Mouse (Mus musculus) embryonic stem cell, embryonic (primary cell): ENCODE results near the gene Ufsp2.

Experiments used
- CTCF ChIA-PET, 4 experiments: fragments of 300-600 bp in 2 of 4; fragments of 350-600 bp in 2 of 4; sonication (Branson Sonifier 250); formaldehyde crosslinking; loops; one replicate each; lab custom pipeline; 2022; ENCODE audit warnings: inconsistent platforms in 2 of 4; lab: Charles Lee
- POLR2A ChIA-PET, 4 experiments: fragments of 300-600 bp in 2 of 4; fragments of 350-600 bp in 2 of 4; sonication (Branson Sonifier 250); formaldehyde crosslinking; loops; one replicate each; lab custom pipeline; 2022; ENCODE audit warnings: antibody characterized with exemption in 4 of 4, inconsistent platforms in 1 of 4; lab: Charles Lee

Ufsp2 gene

DNA sequence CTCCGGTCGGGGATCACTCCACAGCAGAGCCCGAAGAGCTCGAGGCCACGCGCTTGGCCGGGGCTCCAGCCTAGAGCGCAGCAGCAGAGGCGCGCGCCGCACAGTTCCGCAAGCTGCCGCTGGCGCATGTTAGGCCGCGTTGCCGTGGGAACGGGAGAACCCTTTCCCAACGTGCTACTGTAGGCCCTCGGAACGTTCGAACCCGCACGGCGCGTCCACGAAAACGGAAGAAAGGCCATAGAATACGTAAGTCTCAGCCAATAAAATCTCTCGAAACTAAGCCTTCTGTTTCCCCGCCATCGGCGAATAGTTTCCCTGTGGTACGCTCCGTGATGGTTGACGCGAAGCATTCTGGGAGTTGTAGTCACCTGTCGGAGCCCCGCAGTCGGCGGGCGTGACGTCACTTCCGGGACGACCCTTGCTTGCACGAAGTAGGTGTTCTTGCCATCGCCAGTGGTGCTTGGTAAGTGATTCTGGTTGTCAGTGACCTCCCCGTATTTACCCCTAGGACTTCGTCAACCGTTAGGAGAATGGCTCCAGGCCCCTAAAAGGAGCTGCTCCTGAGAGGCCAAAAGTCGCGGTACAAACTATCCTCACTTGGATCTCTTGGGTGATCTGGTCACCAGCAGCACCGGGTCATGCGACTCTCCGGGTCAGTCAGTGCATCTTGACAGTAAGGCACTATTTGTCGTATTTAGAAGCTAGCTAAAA, at the start of gene Ufsp2, which contains the start of gene 1700029J07Rik:
Ufsp2 (plus strand) TSS at position 403 of the 711 bp plus-strand sequence.
1700029J07Rik (minus strand) TSS at position 127 of the 711 bp plus-strand sequence.
- POLR2A ChIA-PET, result interaction anchor here in 3 of 4 experiments (0.7 to 3.3 kb wide), 14 partner anchors 21 to 236 kb away, joined by 3 to 27 read pairs (median 4); partner anchors contain the start of genes Lrp2bp (in 2 of the 3) and Slc25a4 (in 2 of the 3)

DNA sequence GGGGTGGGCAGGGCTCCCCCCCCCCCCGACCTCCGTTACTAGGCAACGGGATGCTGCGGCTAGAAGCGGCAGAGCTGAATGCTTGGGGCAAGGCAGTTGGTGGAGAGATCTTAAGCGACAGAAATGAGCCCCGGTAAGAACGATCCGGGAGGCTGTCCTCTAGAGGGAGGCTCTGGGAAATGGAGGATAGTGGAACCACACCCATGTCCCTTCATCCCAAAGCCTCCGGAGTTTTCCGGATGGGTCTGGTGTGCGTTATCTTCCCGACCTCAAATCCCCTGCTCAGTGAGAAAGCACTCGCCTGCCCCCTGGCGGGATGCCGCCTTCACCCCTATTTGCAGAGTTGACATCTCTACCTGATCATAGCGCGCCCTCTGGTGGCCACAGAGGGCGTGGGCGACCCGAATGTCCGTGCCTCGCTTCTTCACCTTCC, 40.7 kb upstream of the Ufsp2 start, which contains the start of gene Ccdc110:
Ccdc110 (plus strand) TSS at position 38 of the 433 bp plus-strand sequence.
- ChIA-PET POLR2A (interaction anchor here in 3 of 4 experiments (0.6 to 1.1 kb wide), 3 partner anchors 276 to 581 kb away, joined by 4 to 6 read pairs (median 5); partner anchors contain the start of gene Slc25a4 (in 1 of the 3)), CTCF (interaction anchor here (0.6 to 3.3 kb wide), 45 partner anchors 12 to 1344 kb away, joined by 3 to 22 read pairs (median 4); partner anchors contain the start of gene Fam149a (in 1 of the 4))

More for the DNA sequence above, at the start of gene Ufsp2, which contains the start of gene 1700029J07Rik:
- CTCF ChIA-PET, result interaction anchor here in 2 of 4 experiments (0.6 to 0.7 kb wide), 3 partner anchors 134 to 244 kb away, joined by 3 to 6 read pairs (median 5); no protein-coding TSS in a partner anchor

DNA sequence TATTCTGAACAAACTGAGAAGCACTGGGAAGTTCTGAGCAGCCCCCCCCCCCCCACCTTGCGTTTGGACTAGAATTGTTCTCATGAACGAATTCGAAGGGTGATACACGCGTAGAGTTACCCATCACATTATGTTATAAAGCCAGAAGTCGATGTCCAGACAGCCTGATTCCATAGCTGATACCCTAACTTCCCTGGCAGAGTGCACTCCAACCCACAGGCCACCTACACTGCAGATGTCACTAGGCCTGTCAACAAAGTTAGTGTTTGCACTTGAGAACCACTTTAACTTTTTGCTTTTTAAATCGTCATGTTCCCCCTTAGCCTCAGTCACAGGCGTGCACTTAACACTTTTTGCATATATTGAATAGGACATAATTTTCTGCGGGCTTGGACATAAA, 38.3 kb upstream of the Ufsp2 start:
- POLR2A ChIA-PET, result no interaction called here
- CTCF ChIA-PET, result interaction anchor here in 1 of 4 experiments (3.3 kb wide), 1 partner anchor 141 kb away, joined by 22 read pairs; no protein-coding TSS in a partner anchor

DNA sequence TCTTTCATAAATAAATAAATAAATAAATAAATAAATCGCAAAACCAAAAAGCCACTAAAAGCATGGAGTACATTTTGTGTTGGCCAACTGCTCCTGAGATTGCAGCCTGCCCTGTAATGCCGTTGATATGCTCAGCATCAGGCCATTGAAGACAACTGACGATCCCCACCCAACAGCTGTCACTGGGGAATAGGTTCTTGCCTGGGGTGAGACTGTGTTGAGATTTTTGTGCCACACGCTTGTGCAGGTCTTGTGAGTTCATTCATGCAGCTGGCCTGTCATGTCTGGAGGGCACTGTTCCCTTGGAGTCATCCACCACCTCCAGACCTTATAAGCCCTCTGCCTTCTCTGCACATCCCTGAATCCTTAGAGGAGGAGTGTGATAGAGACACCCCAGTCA, 29.0 kb upstream of the Ufsp2 start:
- CTCF ChIA-PET, result no interaction called here
- POLR2A ChIA-PET, result no interaction called here

DNA sequence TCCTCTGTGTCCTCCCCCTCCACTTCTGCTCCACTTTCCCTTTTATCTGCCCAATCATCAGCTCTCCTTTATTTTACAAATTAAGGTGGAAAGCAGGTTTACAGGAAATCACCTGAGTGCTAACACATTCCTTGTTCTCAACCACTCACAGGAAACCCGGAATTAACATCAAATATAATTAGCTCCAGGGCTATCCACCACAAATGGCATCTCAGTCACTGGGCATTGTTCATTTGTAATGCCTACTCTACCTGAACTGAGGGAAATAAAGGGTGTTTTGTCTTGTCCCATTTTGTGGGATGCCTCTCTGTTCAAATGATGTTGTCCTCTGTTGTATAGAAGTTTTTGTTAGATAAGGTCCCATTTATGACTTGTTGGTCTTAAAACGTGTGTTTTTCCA, 24.7 kb upstream of the Ufsp2 start:
- ChIA-PET CTCF (interaction anchor here in 2 of 4 experiments (0.6 to 0.9 kb wide), 3 partner anchors 16 to 1157 kb away, joined by 3 to 4 read pairs (median 3); partner anchors contain the start of gene Ccdc110 (in 1 of the 2)), POLR2A (interaction anchor here in 1 of 4 experiments (1.2 kb wide), 1 partner anchor 49 kb away, joined by 8 read pairs; the partner anchor contains the start of gene Lrp2bp)

DNA sequence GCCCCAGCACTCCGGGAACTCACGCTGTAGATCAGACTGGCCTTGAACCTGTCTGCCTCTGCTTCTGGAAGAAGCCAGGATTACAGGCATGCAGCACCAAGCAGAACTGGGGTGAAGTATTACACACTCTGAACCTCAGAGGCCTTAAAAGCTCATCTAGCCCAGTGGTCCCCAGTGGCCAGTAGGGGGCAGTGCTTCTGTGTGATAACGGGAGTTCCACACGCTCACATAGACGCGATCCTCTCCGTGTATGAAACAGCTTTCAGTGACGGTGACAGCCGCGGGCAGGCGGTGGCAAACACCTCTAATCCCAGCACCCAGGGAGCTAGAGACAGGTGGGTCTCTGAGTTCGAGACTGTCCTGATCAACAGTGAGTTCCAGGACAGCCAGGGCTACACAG, 4.4 kb upstream of the Ufsp2 start:
- POLR2A ChIA-PET, result interaction anchor here in 1 of 4 experiments (1.1 to 1.4 kb wide), 2 partner anchors 29 to 240 kb away, joined by 3 to 6 read pairs; partner anchors contain the start of genes Lrp2bp and Slc25a4

DNA sequence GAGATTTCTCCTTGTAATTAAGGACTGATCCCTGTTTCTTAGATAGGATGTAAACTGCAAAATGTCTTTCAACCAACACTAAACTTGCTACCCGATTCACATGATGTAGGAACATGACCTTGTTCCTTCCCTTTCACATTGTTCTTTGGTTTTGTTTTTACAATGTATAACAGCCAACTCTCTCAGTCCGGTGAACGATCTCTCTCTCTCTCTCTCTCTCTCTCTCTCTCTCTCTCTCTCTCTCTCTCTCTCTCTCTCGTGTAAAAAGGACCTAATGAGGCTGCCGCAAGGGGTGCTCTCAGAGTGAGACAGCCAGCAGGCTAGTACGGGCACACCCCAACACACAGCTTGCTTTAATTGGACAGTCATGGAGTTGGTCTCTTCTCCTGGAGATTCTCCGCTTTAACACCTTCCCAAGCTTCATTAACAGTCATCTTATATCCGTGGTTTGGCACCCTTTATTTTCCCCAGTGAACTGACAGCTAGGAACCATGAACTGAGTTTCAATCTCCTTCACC, 1.3 kb upstream of the Ufsp2 start:
- CTCF ChIA-PET, result no interaction called here

More for the DNA sequence above, 4.4 kb upstream of the Ufsp2 start:
- CTCF ChIA-PET, result interaction anchor here in 3 of 4 experiments (0.6 to 1.2 kb wide), 10 partner anchors 10 to 533 kb away, joined by 3 to 4 read pairs (median 4); partner anchors contain the start of gene Ccdc110 (in 1 of the 3)

DNA sequence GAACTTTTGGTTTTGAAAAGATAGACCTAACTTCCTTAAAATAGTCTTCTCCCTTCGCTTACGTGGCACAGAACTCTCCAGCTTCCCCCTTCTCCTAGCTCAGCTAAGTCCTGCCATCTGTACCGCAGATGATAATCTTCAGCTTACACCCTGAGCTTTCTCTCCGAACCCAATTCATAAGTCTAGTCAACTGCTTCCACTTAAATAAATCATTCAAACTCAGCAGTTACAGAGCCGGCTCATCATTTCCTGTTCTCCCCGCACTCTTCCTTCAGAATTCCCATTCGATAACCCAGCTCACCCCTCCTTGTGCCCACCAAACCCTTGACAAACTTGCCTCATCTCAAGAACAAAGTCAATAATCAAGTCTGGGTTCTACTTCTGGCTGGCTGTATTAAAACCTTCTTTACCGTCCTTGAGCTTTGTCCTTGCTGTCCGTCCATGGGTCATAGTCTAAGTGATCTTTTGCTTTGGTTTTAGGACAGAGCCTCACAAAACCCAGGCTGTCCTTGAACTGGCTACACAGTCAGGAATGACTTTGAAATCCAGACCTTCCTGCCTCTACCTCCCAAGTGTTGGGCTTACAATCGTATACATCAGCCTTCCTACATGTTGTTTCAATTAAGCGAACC, 625 bp downstream of the Ufsp2 start:
- ChIA-PET POLR2A (interaction anchor here in 3 of 4 experiments (0.7 to 3.3 kb wide), 8 partner anchors 22 to 235 kb away, joined by 3 to 27 read pairs (median 4); partner anchors contain the start of genes Lrp2bp (in 2 of the 3) and Slc25a4 (in 2 of the 3)), CTCF (interaction anchor here in 1 of 4 experiments (0.6 to 0.7 kb wide), 2 partner anchors 135 to 196 kb away, joined by 3 to 6 read pairs; no protein-coding TSS in a partner anchor)

More for the DNA sequence above, 1.3 kb upstream of the Ufsp2 start:
- POLR2A ChIA-PET, result interaction anchor here in 1 of 4 experiments (3.3 kb wide), 1 partner anchor 25 kb away, joined by 27 read pairs; the partner anchor contains the start of gene Lrp2bp

DNA sequence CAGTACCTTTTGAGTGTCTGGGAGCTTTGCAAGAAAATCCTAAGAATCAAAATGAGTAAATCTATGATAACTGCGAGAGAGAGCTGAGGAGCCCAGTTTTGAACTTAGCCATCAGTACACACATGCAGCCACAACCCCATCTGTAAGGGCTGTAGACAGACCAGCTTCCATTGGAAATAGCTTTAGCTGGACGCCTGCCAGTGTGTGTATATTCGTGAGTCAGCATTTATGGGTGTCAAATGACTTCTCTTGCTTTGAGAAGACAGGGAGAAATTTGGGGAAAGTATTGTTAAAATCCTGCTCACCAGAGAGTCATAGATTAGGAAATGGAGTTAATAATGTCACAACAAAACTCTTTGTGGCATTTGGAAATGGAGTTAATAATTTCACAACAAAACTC, 11.3 kb downstream of the Ufsp2 start:
- ChIA-PET CTCF (interaction anchor here in 1 of 4 experiments (1.4 kb wide), 1 partner anchor 16 kb away, joined by 4 read pairs; no protein-coding TSS in a partner anchor), POLR2A (no interaction called here)

DNA sequence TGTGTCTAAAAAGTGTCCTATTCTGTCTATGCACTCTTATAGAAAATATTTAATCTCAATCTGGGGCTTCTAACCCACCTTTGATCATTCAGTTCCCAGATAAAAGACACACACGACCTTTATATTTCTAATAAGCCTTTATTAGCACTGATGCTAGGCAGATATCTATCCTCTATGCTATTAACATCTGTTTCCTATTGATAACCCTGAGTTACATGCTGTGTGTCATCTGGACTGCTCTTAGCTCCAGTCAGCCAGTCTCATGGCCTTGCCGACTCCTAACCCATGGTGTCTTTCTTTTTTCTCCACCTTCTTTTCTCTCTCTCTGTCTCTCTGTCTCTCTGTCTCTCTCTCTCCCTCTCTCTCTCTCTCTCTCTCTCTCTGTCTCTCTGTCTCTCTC, 12.9 kb downstream of the Ufsp2 start:
- POLR2A ChIA-PET, result interaction anchor here in 1 of 4 experiments (1.3 kb wide), 1 partner anchor 11 kb away, joined by 3 read pairs; no protein-coding TSS in a partner anchor

DNA sequence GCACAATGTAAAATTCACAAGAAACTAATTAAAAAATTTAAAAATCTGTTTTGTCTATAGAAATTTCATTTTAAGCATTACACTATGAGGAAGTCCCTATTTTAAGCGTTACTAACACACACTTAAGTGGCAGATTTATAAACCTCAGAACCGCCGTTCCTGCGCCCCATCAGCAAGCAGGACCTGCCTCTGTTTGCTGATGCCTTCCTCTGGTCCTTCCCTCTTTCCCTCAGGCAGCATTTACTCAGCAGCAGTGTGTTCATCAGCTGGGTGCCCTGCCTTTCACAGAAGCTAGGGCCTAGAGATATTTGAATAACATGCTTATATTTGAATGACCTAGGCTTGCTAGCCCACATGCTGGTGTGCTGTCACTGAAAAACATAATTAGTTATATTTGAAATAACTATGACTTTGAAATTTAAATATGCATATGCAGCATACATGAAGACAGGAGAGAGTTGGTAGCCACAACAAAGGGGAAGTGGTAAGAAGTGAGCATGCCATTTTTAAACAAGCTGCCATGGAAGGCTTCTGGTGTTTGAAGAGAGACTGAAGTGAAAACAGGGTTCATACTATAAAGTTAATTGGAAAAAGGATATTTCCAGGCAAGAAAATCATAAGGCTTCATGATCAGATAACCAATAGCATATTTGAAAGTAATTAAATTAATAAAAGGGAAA, 15.4 kb downstream of the Ufsp2 start:
- POLR2A ChIA-PET, result interaction anchor here in 3 of 4 experiments (0.7 to 1.4 kb wide), 4 partner anchors 8 to 13 kb away, joined by 3 read pairs; partner anchors contain the start of gene Lrp2bp (in 1 of the 3)
- CTCF ChIA-PET, result no interaction called here

More for the DNA sequence above, 12.9 kb downstream of the Ufsp2 start:
- CTCF ChIA-PET, result no interaction called here

DNA sequence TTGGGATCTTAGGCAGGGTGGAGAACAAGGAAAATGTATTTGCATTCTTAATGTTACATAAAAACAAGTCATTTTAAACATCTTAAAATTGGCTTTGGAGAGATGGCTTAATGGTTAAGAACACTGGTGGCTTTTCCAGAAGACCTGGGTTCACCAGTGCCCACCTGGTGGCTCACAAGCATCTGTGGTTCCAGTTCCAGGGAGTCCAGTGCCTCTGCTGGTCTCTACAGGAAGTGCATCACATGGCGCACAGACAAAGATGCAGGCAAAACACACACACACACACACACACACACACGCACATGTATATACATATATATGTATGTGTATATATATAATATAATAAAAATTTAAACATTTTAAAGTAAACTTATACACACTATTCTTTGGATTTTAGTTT, 18.8 kb downstream of the Ufsp2 start:
- ChIA-PET CTCF (interaction anchor here in 2 of 4 experiments (0.6 to 0.7 kb wide), 8 partner anchors 12 to 547 kb away, joined by 3 to 5 read pairs (median 3); no protein-coding TSS in a partner anchor), POLR2A (interaction anchor here in 1 of 4 experiments (1.2 kb wide), 1 partner anchor 8 kb away, joined by 3 read pairs; no protein-coding TSS in a partner anchor)

DNA sequence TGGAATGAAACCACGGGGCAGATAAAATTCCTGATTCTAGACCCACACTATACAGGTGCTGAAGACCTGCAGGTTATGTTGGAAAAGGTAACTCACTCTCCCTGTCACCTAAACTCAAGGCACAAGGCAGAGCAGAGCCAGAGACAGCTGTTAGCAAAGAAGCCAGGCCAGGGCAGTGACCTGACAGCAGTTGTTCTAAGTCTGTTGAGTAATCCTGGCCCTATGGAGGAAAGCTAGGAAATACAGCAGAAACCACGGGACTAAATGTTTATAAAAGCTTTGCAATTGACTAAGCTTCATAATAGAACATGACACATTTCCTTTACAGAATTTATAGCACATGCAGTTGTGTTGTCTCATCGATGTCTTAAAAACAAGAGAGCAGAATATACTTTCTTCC, 20.2 kb downstream of the Ufsp2 start:
- POLR2A ChIA-PET, result no interaction called here
- CTCF ChIA-PET, result interaction anchor here in 2 of 4 experiments (0.5 to 1.2 kb wide), 2 partner anchors 25 to 110 kb away, joined by 4 read pairs; partner anchors contain the start of gene Pdlim3 (in 1 of the 2)

DNA sequence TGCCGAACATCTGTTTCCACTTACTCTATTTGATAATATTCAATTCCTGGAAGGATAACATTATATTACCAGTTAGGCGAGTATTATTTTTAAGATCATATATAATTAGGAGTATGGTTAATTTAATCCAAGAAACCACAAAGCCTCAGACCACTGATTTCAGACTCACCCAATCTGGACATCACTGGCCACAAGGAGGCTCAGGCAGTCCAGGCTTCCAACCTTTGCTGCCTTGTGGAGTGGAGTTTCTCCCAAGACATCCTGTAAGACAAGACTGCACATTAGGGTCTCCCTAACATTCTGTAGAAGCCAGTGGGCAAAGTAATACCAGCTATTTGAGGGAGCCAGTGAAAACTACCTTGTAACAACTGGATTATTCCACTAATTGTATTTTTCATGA, 22.9 kb downstream of the Ufsp2 start:
- ChIA-PET CTCF (no interaction called here), POLR2A (interaction anchor here in 1 of 4 experiments (2.0 to 2.6 kb wide), 2 partner anchors 23 to 213 kb away, joined by 13 to 27 read pairs; partner anchors contain the start of genes 1700029J07Rik, Slc25a4 and Ufsp2)

DNA sequence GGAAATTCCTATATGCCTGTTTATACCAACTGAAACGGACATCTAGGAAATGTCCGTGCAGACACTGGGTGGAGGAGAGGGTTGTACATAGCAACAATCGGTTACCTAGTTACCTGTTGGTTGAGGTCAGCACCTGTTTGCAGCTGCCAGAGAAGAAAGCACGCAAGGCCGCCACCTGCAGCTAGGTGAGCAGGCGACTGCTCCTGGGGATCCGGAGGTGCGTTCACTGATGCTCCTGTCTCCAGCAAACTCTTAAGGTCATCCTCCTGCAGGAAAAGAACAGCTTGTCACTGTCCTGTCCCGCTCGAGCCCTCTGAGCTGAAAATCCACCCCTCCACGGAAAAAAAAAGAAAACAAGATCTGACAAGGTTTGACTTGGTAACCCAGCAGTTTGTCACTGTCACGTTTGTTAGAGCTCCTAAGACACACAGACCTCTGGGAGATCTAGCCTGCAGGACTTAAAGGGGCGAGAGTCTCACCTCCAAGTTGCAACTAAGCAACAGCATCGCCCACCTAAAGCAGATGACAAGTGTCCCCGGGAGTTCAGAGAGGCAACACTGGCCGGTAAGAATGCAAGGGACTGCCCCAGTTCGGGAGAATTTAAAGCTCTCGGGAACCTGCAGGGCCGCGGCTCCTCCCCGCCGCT, 23.9 kb downstream of the Ufsp2 start, which contains the start of gene Lrp2bp:
Lrp2bp (plus strand) TSS at position 166 of the 646 bp plus-strand sequence.
- ChIA-PET POLR2A (interaction anchor here in 3 of 4 experiments (0.7 to 2.7 kb wide), 25 partner anchors 8 to 618 kb away, joined by 3 to 27 read pairs (median 5); partner anchors contain the start of genes 1700029J07Rik (in 3 of the 3), Ufsp2 (in 3 of the 3), Slc25a4 (in 2 of the 3) and Acsl1 (in 1 of the 3)), CTCF (interaction anchor here in 2 of 4 experiments (0.7 to 1.4 kb wide), 5 partner anchors 11 to 600 kb away, joined by 3 to 5 read pairs (median 4); no protein-coding TSS in a partner anchor)
